ENCODE assay signal across 9 mouse cellular contexts in genomic region chr16:32009913-32010312, GRCm38 (mm10). TPM values are rescaled to one million over a fixed set of nuclear protein-coding genes. Genes with fewer than 3 reads are reported as not detected.
DNase-seq lines count a peak whose midpoint lies in the region; ATAC-seq lines count a peak whose summit lies in the region.
"Had no signal": no experiment of that assay in that cellular context is flagged by ENCODE, and none has a peak within 500 bp of the region (broad histone marks: within the 10 kb centered on the region; RNA-seq: fewer than 3 reads in every experiment).

No protein-coding gene starts in this region.

- no peak overlapping the region for H3K4me3 ChIP-seq in lung, embryonic 15.5 days
- H3K4me3 ChIP-seq: limb, embryonic 15.5 days had no signal

- no peak overlapping the region for H3K27ac ChIP-seq in lung, embryonic 15.5 days
- H3K27ac ChIP-seq: limb, embryonic 15.5 days had no signal

- H3K36me3 ChIP-seq in lung, embryonic 15.5 days = no peaks in the 10 kb centered on the region

- H3K9me3 ChIP-seq in lung, embryonic 15.5 days = no peaks in the 10 kb centered on the region
- H3K9me3 ChIP-seq: limb, embryonic 15.5 days had no signal

- no peak overlapping the region for H3K4me2 ChIP-seq in lung, embryonic 15.5 days
- H3K4me2 ChIP-seq: limb, embryonic 15.5 days had no signal

- H3K4me1 ChIP-seq in lung, embryonic 15.5 days = 0 out of 2 replicates have a peak, but pooled peaks cover 4% of the 10 kb centered on the region
- H3K4me1 ChIP-seq: limb, embryonic 15.5 days had no signal

- no peak for DNase-seq in lung, postnatal 14 days
- peak; percentile 15 for DNase-seq in adrenal gland, adult 8-10 months
- DNase-seq in kidney, postnatal 14 days = peak; percentile 31
- DNase-seq in retina, embryonic 14.5 days (ENCODE audit: low spot score) = peak; percentile 14
- no peak for DNase-seq in heart, postnatal 14 days
- no peak for DNase-seq in cerebellum, adult 11 months
- DNase-seq in cerebellum, postnatal 4 days (ENCODE audit: low spot score in 2 of 2) = no peak

- intact Hi-C loops in heart, postnatal 14 days (cut with DNase I) = no loop called here

- peak; percentile 42; the same call in 1 of the 2 replicates for ATAC-seq in lung, embryonic 15.5 days (ENCODE audit: borderline replicate concordance, extremely low read depth, low FRiP score, low TSS enrichment)

- H3K9ac ChIP-seq in lung, embryonic 15.5 days = no peak overlapping the region
- H3K9ac ChIP-seq: limb, embryonic 15.5 days had no signal

- 26% methylated on average over 5 of the region's 5 CpGs for WGBS in lung, embryonic 15.5 days

- no peaks in the 10 kb centered on the region for H3K27me3 ChIP-seq in lung, embryonic 15.5 days
- H3K27me3 ChIP-seq: limb, embryonic 15.5 days had no signal

RNA-seq across cellular contexts. Expression of gene Senp5, which starts 6.8 kb away (rescaled TPM):
- 12.2 and 13.5 TPM in 2 replicates for polyA plus RNA-seq in lung, embryonic 15.5 days (2015; fragmentation: Nextera tagmentation; extraction: Ambion mirVana)
- total RNA-seq in adrenal gland, adult 8-10 months (2022) = 10 to 100 TPM; 23.8 to 28.2 (median 25.8) TPM
- total RNA-seq in heart, postnatal 14 days (2021) = 10 to 100 TPM; 14.3 to 17.1 TPM

Comparison
In these comparisons a context has a peak if more than half of its experiments do, and no peak if none do; other contexts are left out.
1. DNase-seq: peak in adrenal gland, adult 8-10 months (single experiment), kidney, postnatal 14 days (single experiment) and retina, embryonic 14.5 days (single experiment); none in lung, postnatal 14 days (single experiment), heart, postnatal 14 days (0 of 2), cerebellum, adult 11 months (single experiment) and cerebellum, postnatal 4 days (0 of 2).